Mouse (Mus musculus): Measurements from ENCODE around the gene Cirbp. TPM values are rescaled to one million over a fixed set of nuclear protein-coding genes. Genes with fewer than 3 reads are reported as not detected.

Cirbp gene
- polyA plus RNA-seq, 2 experiments, result 10.1 to 19.8 TPM

DNA sequence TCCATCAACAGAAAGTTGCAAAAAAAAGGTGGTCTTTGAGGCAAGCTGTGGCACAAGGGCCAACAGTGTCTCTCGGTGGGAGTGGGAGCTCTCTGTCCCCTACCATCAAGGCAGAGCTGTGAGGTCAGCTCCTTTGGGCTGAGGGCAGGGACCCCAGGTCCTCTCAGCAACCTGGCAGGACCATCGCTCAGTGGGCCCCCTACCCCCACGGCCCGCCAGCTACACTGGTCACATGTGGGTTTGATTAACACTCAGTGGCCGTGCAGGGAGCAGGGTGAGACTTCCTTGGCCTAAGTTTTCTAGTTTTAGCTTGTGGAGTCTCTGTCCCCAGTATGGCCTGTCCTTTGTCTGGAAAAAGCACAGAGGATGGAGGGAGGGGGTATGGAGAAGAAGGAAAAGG is 15.0 kb downstream of the Cirbp start:
- no peaks in the 10 kb centered on the region for H3K4me1 ChIP-seq (replicated peaks; ENCODE audit: control insufficient read depth in 2 of 2, insufficient read depth in 2 of 2, low read length in 1 of 2)
- no peak overlapping the region for H3K9ac ChIP-seq (replicated peaks)
- no peak overlapping the region for H3K4me3 ChIP-seq (ENCODE audit: insufficient read depth in 1 of 2, low read depth in 2 of 2, low read length in 2 of 2)
- H3K4me2 ChIP-seq (ENCODE audit: low read depth), result no peak overlapping the region
- DNase-seq (ENCODE audit: low read depth in 3 of 3, low spot score in 3 of 3) (no peak), ATAC-seq (ENCODE audit: insufficient read depth) (no peak)
- WGBS (ENCODE audit: insufficient replicate concordance), result 68% methylated on average over 5 of the region's 5 CpGs
- no peaks in the 10 kb centered on the region for H3K9me3 ChIP-seq (ENCODE audit: control insufficient read depth, low read length)
- TF ChIP-seq EP300 (IDR thresholded peaks at IDR 0.05; ENCODE audit: low read depth), result no peak
- no peak for TF ChIP-seq CTCF (IDR thresholded peaks at IDR 0.05; ENCODE audit: low read depth)
- peaks cover 33% of the 10 kb centered on the region for H3K27me3 ChIP-seq (ENCODE audit: control insufficient read depth, insufficient read depth, low read length)
- no peaks in the 10 kb centered on the region for H3K36me3 ChIP-seq (replicated peaks; ENCODE audit: control insufficient read depth, insufficient read depth, low read depth)
- H3K27ac ChIP-seq, result no peak overlapping the region

DNA sequence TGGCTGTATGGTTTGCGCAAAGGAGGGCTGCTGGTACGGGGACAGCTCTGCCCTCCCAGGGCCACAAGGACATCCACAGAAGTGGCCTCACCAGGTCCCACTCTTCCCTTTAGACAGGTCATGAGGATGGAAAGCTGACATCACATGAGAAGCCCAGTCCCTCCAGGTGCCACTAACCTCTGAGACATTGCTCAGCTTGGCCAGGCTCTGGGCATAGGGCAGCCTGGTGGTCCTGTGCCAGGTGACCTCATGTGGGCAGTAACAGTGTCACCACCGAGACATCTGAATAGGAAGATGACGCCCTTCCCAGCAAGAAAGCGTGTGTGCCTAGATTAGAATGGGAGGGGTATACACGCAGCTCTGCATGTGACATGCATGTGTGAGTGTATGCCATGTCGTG is 16.8 kb downstream of the Cirbp start:
- DNase-seq (ENCODE audit: low read depth in 3 of 3, low spot score in 3 of 3) (no peak), ATAC-seq (ENCODE audit: insufficient read depth) (no peak)
- 71% methylated on average over 7 of the region's 7 CpGs for WGBS (ENCODE audit: insufficient replicate concordance)
- no peaks in the 10 kb centered on the region for H3K36me3 ChIP-seq (replicated peaks; ENCODE audit: control insufficient read depth, insufficient read depth, low read depth)
- H3K4me2 ChIP-seq (ENCODE audit: low read depth), result no peak overlapping the region
- H3K27ac ChIP-seq, result no peak overlapping the region
- H3K4me3 ChIP-seq (ENCODE audit: insufficient read depth in 1 of 2, low read depth in 2 of 2, low read length in 2 of 2), result no peak overlapping the region
- TF ChIP-seq CTCF (IDR thresholded peaks at IDR 0.05; ENCODE audit: low read depth), result no peak
- TF ChIP-seq EP300 (IDR thresholded peaks at IDR 0.05; ENCODE audit: low read depth), result no peak
- no peaks in the 10 kb centered on the region for H3K9me3 ChIP-seq (ENCODE audit: control insufficient read depth, low read length)
- H3K9ac ChIP-seq (replicated peaks), result no peak overlapping the region
- peaks cover 47% of the 10 kb centered on the region for H3K27me3 ChIP-seq (ENCODE audit: control insufficient read depth, insufficient read depth, low read length)
- no peaks in the 10 kb centered on the region for H3K4me1 ChIP-seq (replicated peaks; ENCODE audit: control insufficient read depth in 2 of 2, insufficient read depth in 2 of 2, low read length in 1 of 2)

DNA sequence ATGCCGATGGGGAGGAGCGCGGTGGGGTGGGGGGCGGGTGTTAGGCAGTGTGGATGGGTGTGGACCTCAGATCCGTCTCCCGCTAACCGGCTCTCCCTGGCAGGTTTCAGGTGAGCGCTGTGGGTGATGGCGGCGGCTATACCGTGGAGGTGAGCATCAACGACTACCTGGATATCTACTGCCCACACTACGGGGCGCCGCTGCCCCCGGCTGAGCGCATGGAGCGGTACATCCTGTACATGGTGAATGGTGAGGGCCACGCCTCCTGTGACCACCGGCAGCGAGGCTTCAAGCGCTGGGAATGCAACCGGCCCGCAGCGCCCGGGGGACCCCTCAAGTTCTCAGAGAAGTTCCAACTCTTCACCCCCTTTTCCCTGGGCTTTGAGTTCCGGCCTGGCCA is 20.9 kb downstream of the Cirbp start:
- H3K9ac ChIP-seq (replicated peaks), result no peak overlapping the region
- DNase-seq (ENCODE audit: low read depth in 3 of 3, low spot score in 3 of 3) (no peak), ATAC-seq (ENCODE audit: insufficient read depth) (no peak)
- TF ChIP-seq CTCF (IDR thresholded peaks at IDR 0.05; ENCODE audit: low read depth), result no peak
- no peak for TF ChIP-seq EP300 (IDR thresholded peaks at IDR 0.05; ENCODE audit: low read depth)
- peaks cover 58% of the 10 kb centered on the region for H3K27me3 ChIP-seq (ENCODE audit: control insufficient read depth, insufficient read depth, low read length)
- H3K4me2 ChIP-seq (ENCODE audit: low read depth), result no peak overlapping the region
- H3K9me3 ChIP-seq (ENCODE audit: control insufficient read depth, low read length), result no peaks in the 10 kb centered on the region
- H3K36me3 ChIP-seq (replicated peaks; ENCODE audit: control insufficient read depth, insufficient read depth, low read depth), result no peaks in the 10 kb centered on the region
- H3K4me1 ChIP-seq (replicated peaks; ENCODE audit: control insufficient read depth in 2 of 2, insufficient read depth in 2 of 2, low read length in 1 of 2), result no peaks in the 10 kb centered on the region
- 27% methylated on average over 27 of the region's 27 CpGs for WGBS (ENCODE audit: insufficient replicate concordance)
- H3K4me3 ChIP-seq (ENCODE audit: insufficient read depth in 1 of 2, low read depth in 2 of 2, low read length in 2 of 2), result no peak overlapping the region
- H3K27ac ChIP-seq, result no peak overlapping the region

DNA sequence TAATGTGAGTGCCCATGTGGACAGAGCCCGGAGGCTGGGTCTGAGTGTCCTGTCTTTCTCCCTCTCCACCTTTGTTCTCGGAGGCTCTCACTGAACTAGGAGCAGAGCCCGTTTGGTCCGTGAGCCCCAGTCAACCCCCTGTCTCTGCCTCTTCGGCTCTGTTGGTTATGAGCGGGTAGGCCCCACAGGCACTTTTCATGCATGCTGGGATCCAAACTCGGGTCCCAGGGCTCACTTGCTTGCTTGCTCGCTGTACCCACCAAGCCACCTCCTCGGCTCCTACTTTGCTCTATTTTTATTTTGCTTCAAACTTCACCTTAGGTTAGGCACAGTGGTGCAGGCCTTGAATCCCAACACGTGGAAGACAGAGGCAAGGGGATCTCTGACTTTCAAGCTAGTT is 22.0 kb downstream of the Cirbp start:
- peaks cover 67% of the 10 kb centered on the region for H3K27me3 ChIP-seq (ENCODE audit: control insufficient read depth, insufficient read depth, low read length)
- no peak overlapping the region for H3K9ac ChIP-seq (replicated peaks)
- H3K9me3 ChIP-seq (ENCODE audit: control insufficient read depth, low read length), result no peaks in the 10 kb centered on the region
- WGBS (ENCODE audit: insufficient replicate concordance), result 71% methylated on average over 10 of the region's 10 CpGs
- H3K4me2 ChIP-seq (ENCODE audit: low read depth), result no peak overlapping the region
- DNase-seq (ENCODE audit: low read depth in 3 of 3, low spot score in 3 of 3), result no peak
- no peak overlapping the region for H3K4me3 ChIP-seq (ENCODE audit: insufficient read depth in 1 of 2, low read depth in 2 of 2, low read length in 2 of 2)
- ATAC-seq (ENCODE audit: insufficient read depth), result no peak
- no peaks in the 10 kb centered on the region for H3K4me1 ChIP-seq (replicated peaks; ENCODE audit: control insufficient read depth in 2 of 2, insufficient read depth in 2 of 2, low read length in 1 of 2)
- no peak overlapping the region for H3K27ac ChIP-seq
- TF ChIP-seq CTCF (IDR thresholded peaks at IDR 0.05; ENCODE audit: low read depth), result no peak
- TF ChIP-seq EP300 (IDR thresholded peaks at IDR 0.05; ENCODE audit: low read depth), result no peak
- no peaks in the 10 kb centered on the region for H3K36me3 ChIP-seq (replicated peaks; ENCODE audit: control insufficient read depth, insufficient read depth, low read depth)

DNA sequence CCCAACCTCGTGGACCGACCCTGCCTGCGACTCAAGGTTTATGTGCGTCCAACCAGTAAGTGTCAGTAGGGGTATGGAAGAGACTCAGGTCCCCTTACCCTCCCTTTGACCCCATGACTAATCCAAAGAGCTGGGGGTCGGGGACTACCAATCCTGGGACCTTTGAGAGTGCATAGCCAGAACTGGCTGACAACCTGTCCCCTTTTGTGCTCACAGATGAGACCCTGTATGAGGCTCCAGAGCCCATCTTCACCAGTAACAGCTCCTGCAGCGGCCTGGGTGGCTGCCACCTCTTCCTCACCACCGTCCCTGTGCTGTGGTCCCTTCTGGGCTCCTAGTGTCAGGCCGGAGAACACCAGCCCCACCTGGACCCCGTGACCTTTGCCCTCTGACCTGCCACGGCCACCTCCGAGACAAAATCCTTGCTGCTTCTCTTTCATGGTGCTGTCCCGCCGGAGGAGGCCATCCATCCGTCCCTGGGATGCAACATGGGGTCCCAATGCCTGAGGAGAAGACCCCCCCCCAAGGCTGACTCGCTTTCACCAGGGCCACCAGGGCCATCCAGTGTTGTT is 22.8 kb downstream of the Cirbp start:
- ATAC-seq (ENCODE audit: insufficient read depth) (no peak), DNase-seq (ENCODE audit: low read depth in 3 of 3, low spot score in 3 of 3) (no peak)
- Histone ChIP-seq H3K4me3 (ENCODE audit: insufficient read depth in 1 of 2, low read depth in 2 of 2, low read length in 2 of 2) (no peak overlapping the region), H3K27me3 (ENCODE audit: control insufficient read depth, insufficient read depth, low read length) (peaks cover 67% of the 10 kb centered on the region), H3K9me3 (ENCODE audit: control insufficient read depth, low read length) (no peaks in the 10 kb centered on the region), H3K9ac (replicated peaks) (no peak overlapping the region), H3K4me2 (ENCODE audit: low read depth) (no peak overlapping the region), H3K27ac (no peak overlapping the region), H3K4me1 (replicated peaks; ENCODE audit: control insufficient read depth in 2 of 2, insufficient read depth in 2 of 2, low read length in 1 of 2) (no peaks in the 10 kb centered on the region), H3K36me3 (replicated peaks; ENCODE audit: control insufficient read depth, insufficient read depth, low read depth) (no peaks in the 10 kb centered on the region)
- 70% methylated on average over 15 of the region's 15 CpGs for WGBS (ENCODE audit: insufficient replicate concordance)
- no peak for TF ChIP-seq CTCF (IDR thresholded peaks at IDR 0.05; ENCODE audit: low read depth)
- no peak for TF ChIP-seq EP300 (IDR thresholded peaks at IDR 0.05; ENCODE audit: low read depth)

All from liver, embryonic 14.5 days (tissue).